Mouse (Mus musculus): ENCODE results near the gene Zfp846. TPM values are rescaled to one million over a fixed set of nuclear protein-coding genes. Genes with fewer than 3 reads are reported as not detected.

Gene Zfp846
- polyA plus RNA-seq, 1 experiment from 2014 or later = 34.1 TPM

DNA sequence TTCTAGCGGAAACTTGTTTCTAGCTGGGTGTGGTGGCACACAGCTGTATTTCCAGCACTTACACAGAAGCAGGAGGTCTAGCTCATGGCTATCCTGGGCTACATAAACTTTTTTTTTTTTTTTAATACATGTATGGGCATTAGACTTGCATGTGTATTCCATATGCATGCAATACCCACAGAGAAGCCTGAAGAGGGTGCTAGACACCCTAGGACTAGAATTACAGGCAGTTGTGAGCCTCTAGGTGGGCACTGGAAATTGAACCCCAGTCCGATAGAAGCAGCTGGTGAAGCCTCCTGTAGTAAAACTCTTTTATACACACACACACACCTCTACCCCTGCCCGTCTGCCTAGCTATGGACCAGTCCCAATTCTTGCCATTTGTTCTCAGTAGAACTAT is 72.8 kb downstream of the Zfp846 start:
- ATAC-seq (ENCODE audit: low FRiP score) (no peak), DNase-seq (ENCODE audit: low spot score) (no peak)
- Histone ChIP-seq H3K4me3 (ENCODE audit: low read depth, low read length) (no peak overlapping the region), H3K27ac (ENCODE audit: low read depth, low read length) (no peak overlapping the region), H3K9ac (ENCODE audit: low read depth, low read length) (no peak overlapping the region), H3K4me1 (replicated peaks; ENCODE audit: control insufficient read depth, insufficient read depth, low read length) (peaks cover 8% of the 10 kb centered on the region; the same call in 1 of the 2 replicates), H3K4me2 (replicated peaks; ENCODE audit: low read depth, low read length) (no peak overlapping the region), H3K9me3 (ENCODE audit: control insufficient read depth, low read length) (no peaks in the 10 kb centered on the region), H3K27me3 (ENCODE audit: control insufficient read depth, insufficient read depth, low read length) (no peaks in the 10 kb centered on the region), H3K36me3 (ENCODE audit: control insufficient read depth, insufficient read depth, low read length) (0 out of 2 replicates have a peak, but pooled peaks cover 3% of the 10 kb centered on the region)
- WGBS = 83% methylated on average over 3 of the region's 3 CpGs

Other genes starting within 250 kb of the Zfp846 start
- not detected in 2 replicates for gene Olfr18, start 245.2 kb upstream of the Zfp846 start, polyA plus RNA-seq (2014; fragmentation: Nextera tagmentation; extraction: Ambion mirVana)
- 36.8 and 44.8 TPM in 2 replicates for gene Zfp560, start 196.1 kb upstream of the Zfp846 start, polyA plus RNA-seq (2014; fragmentation: Nextera tagmentation; extraction: Ambion mirVana)
- gene Zfp26, start 121.1 kb upstream of the Zfp846 start, polyA plus RNA-seq (2014; fragmentation: Nextera tagmentation; extraction: Ambion mirVana) = 28.8 and 34.9 TPM in 2 replicates
- 32.7 and 35.2 TPM in 2 replicates for gene Zfp426, start 88.5 kb upstream of the Zfp846 start, polyA plus RNA-seq (2014; fragmentation: Nextera tagmentation; extraction: Ambion mirVana)
- gene Zfp266, start 59.9 kb upstream of the Zfp846 start, polyA plus RNA-seq (2014; fragmentation: Nextera tagmentation; extraction: Ambion mirVana) = 125 and 129 TPM in 2 replicates
- gene Ubl5, start 61.6 kb downstream of the Zfp846 start, polyA plus RNA-seq (2014; fragmentation: Nextera tagmentation; extraction: Ambion mirVana) = 448 and 456 TPM in 2 replicates
- gene Fbxl12, start 63.5 kb downstream of the Zfp846 start, polyA plus RNA-seq (2014; fragmentation: Nextera tagmentation; extraction: Ambion mirVana) = 12.6 and 14.3 TPM in 2 replicates
- gene Pin1, start 70.8 kb downstream of the Zfp846 start, polyA plus RNA-seq (2014; fragmentation: Nextera tagmentation; extraction: Ambion mirVana) = 65.2 and 65.9 TPM in 2 replicates
- 64.4 and 65.1 TPM in 2 replicates for gene Olfm2, start 165.1 kb downstream of the Zfp846 start, polyA plus RNA-seq (2014; fragmentation: Nextera tagmentation; extraction: Ambion mirVana)
- gene Col5a3, start 233.8 kb downstream of the Zfp846 start, polyA plus RNA-seq (2014; fragmentation: Nextera tagmentation; extraction: Ambion mirVana) = 0.32 and 0.66 TPM in 2 replicates
- gene Rdh8, start 237.2 kb downstream of the Zfp846 start, polyA plus RNA-seq (2014; fragmentation: Nextera tagmentation; extraction: Ambion mirVana) = not detected in 2 replicates

All from hindbrain, embryonic 11.5 days (tissue).